Mouse (Mus musculus) MEL (cell line): ENCODE data around the gene Phf12.

ENCODE experiments used
- CHD2 ChIP-seq: IDR thresholded peaks from 2 replicates; pipeline ENCODE4 v1.6.1; 2011; ENCODE audit warnings: low read length, improper control_type of control experiment
- CTCF ChIP-seq, 3 experiments: IDR thresholded peaks in 2 of 3; conservative IDR thresholded peaks in 1 of 3; 2 replicates each; pipeline ENCODE4 v1.5.1; 2011 to 2012; ENCODE audit warnings: low read length in 3 of 3, low read depth in 2 of 3, mild to moderate bottlenecking in 2 of 3, improper control_type of control experiment in 1 of 3, inconsistent platforms in 1 of 3, mixed read lengths in 1 of 3, moderate library complexity in 1 of 3; ENCODE audit not compliant: control insufficient read depth in 1 of 3, insufficient read depth in 1 of 3, poor library complexity in 1 of 3, severe bottlenecking in 1 of 3
- EP300 ChIP-seq, 2 experiments: IDR thresholded peaks; 2 replicates each; pipeline ENCODE4 v1.6.1; 2011; ENCODE audit warnings: improper control_type of control experiment in 2 of 2, low read length in 2 of 2, low read depth in 1 of 2, mild to moderate bottlenecking in 1 of 2
- GATA1 ChIP-seq: IDR thresholded peaks from 2 replicates; pipeline ENCODE4 v1.6.1; 2011; ENCODE audit warnings: low read depth, low read length, improper control_type of control experiment
- MAFK ChIP-seq: IDR thresholded peaks from 2 replicates; pipeline ENCODE4 v1.6.1; 2011; ENCODE audit warnings: low read depth, mild to moderate bottlenecking, low read length, improper control_type of control experiment, borderline replicate concordance
- MEF2A ChIP-seq: IDR thresholded peaks from 2 replicates; pipeline ENCODE4 v1.6.1; 2014; ENCODE audit warnings: low read depth, mild to moderate bottlenecking, inconsistent platforms, low read length, improper control_type of control experiment; ENCODE audit not compliant: poor library complexity, insufficient replicate concordance, severe bottlenecking; ENCODE audit errors: extremely low read depth
- POLR2A ChIP-seq, 2 experiments: IDR thresholded peaks; 2 replicates each; pipeline ENCODE4 v1.6.1; 2011 to 2012; ENCODE audit warnings: low read length in 2 of 2, mild to moderate bottlenecking in 2 of 2, control low read depth in 1 of 2, improper control_type of control experiment in 1 of 2, low read depth in 1 of 2, moderate library complexity in 1 of 2; ENCODE audit not compliant: control insufficient read depth in 1 of 2, insufficient read depth in 1 of 2, poor library complexity in 1 of 2
- POLR2AphosphoS5 ChIP-seq: IDR thresholded peaks from 2 replicates; pipeline ENCODE4 v1.6.1; 2012; ENCODE audit warnings: low read depth, borderline replicate concordance, mild to moderate bottlenecking, inconsistent platforms, low read length, moderate library complexity, mixed read lengths
- TBP ChIP-seq: IDR thresholded peaks from 2 replicates; pipeline ENCODE4 v1.8.0; 2011; ENCODE audit warnings: low read depth, low read length, improper control_type of control experiment
- UBTF ChIP-seq: IDR thresholded peaks from 2 replicates; pipeline ENCODE4 v1.6.1; 2012; ENCODE audit warnings: low read depth, mild to moderate bottlenecking, inconsistent platforms, low read length, improper control_type of control experiment, moderate library complexity, borderline replicate concordance; ENCODE audit not compliant: insufficient read depth
- ZNF384 ChIP-seq: IDR thresholded peaks from 2 replicates; pipeline ENCODE4 v1.6.1; 2012; ENCODE audit warnings: low read depth, mild to moderate bottlenecking, inconsistent platforms, low read length, improper control_type of control experiment

GRCm38 (mm10) chr11:77975873-77976272 lies 6.7 kb upstream of the Phf12 start:
- TF ChIP-seq MEF2A (no peak), EP300 (IDR thresholded peaks at IDR 0.05; ENCODE audit: low read depth in 1 of 2, low read length in 2 of 2) (no peak), UBTF (no peak), POLR2A (IDR thresholded peaks at IDR 0.05; ENCODE audit: control insufficient read depth in 1 of 2, insufficient read depth in 1 of 2, low read depth in 1 of 2, low read length in 2 of 2, poor library complexity in 1 of 2) (no peak), POLR2AphosphoS5 (no peak), CTCF (IDR thresholded peaks at IDR 0.05 in 2 of 3, conservative IDR thresholded peaks at IDR 0.05 in 1 of 3; ENCODE audit: control insufficient read depth in 1 of 3, insufficient read depth in 1 of 3, low read depth in 2 of 3, low read length in 3 of 3, poor library complexity in 1 of 3, severe bottlenecking in 1 of 3) (no peak), MAFK (no peak), CHD2 (no peak), GATA1 (no peak), TBP (no peak), ZNF384 (no peak)
